Mouse (Mus musculus) forebrain, embryonic 10.5 days (tissue): ENCODE results near the gene Wdr82. TPM values are rescaled to one million over a fixed set of nuclear protein-coding genes. Genes with fewer than 3 reads are reported as not detected.
"Not testable (repeated sequence)": the region's sequence is repeated elsewhere in the genome, so short reads cannot be mapped to it uniquely, and the experiment has no call there.

Experiments
- DNase-seq: peaks from one replicate; pipeline ENCODE4 v3.0.0-alpha.2; 2017; ENCODE audit warnings: low spot score; ENCODE audit errors: extremely low spot score
- H3K27ac ChIP-seq: fragments of 300-500 bp; sonication (generic); 2 replicates; pipeline ENCODE4 v1.5.1; 2016; ENCODE audit warnings: mild to moderate bottlenecking
- H3K27me3 ChIP-seq: fragments of 300-500 bp; sonication (generic); 2 replicates; pipeline ENCODE4 v1.6.1; 2016; ENCODE audit warnings: mild to moderate bottlenecking; ENCODE audit not compliant: poor library complexity, severe bottlenecking
- H3K36me3 ChIP-seq: fragments of 300-500 bp; sonication (generic); replicated peaks from 2 replicates; pipeline ENCODE4 v1.6.1; 2016; ENCODE audit warnings: mild to moderate bottlenecking, moderate library complexity
- H3K4me1 ChIP-seq: fragments of 300-500 bp; sonication (generic); 2 replicates; pipeline ENCODE4 v1.6.1; 2016
- H3K4me3 ChIP-seq: fragments of 300-500 bp; sonication (generic); 2 replicates; pipeline ENCODE4 v1.5.1; 2016; ENCODE audit warnings: mild to moderate bottlenecking, moderate library complexity
- H3K9me3 ChIP-seq: fragments of 300-500 bp; sonication (generic); 2 replicates; pipeline ENCODE4 v1.6.1; 2016; ENCODE audit warnings: mild to moderate bottlenecking, moderate library complexity
- WGBS: fragments of 180-500 bp; shearing (Covaris S2); methylation state at CpG from one replicate; pipeline ENCODE4 v1.1.7; 2016; 5-methylcytosine and 5-hydroxymethylcytosine counted together
- polyA plus RNA-seq: library from polyadenylated mRNA; unstranded; fragments of >200 nt; fragmentation: Nextera tagmentation; extraction: Ambion mirVana; gene quantifications from 2 replicates; pipeline ENCODE4 v1.2.1, GENCODE M21; 2016

Wdr82 gene
- polyA plus RNA-seq, 1 experiment from 2014 or later, result 30.2 TPM

DNA sequence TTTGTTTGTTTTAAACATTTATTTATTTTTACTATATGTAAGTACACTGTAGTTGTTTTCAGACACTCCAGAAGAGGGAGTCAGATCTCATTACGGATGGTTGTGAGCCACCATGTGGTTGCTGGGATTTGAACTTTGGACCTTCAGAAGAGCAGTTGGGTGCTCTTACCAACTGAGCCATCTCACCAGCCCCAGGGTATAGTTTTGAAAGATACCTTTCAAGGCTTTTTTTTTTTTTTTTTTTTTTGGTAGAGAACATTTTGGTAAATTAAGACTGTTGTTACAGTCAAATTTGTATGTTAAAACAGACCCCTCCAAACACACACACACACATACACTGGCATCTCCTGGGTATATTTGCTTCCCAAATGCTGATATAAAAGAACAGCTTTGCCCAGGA lies 1.7 kb upstream of the Wdr82 start:
- not testable (repeated sequence) for H3K27ac ChIP-seq, DNase-seq, H3K4me3 ChIP-seq, H3K9me3 ChIP-seq, H3K27me3 ChIP-seq
- H3K4me1 ChIP-seq, result peaks cover 30% of the 10 kb centered on the region
- 83% methylated on average over 1 of the region's 1 CpGs for WGBS
- peaks cover 11% of the 10 kb centered on the region for H3K36me3 ChIP-seq

DNA sequence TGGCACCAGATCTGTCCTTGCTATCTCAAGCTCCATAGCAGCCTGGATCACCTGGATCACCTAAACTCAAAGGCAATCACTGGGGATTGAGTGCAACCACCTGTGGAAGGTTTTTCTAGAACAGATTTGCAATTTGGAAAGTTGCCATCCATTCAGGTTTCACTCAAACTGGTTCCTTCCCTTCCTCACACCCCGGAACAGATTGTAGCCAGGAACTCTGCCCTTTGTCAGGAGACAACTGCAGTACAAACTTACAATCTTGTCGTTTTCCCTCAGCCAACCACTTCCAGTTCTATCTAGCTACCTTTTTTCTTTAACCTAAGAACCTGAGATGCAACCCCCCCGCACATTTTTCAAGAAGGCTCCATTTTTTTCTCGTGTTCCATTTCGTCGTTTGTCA lies 811 bp upstream of the Wdr82 start:
- Histone ChIP-seq H3K9me3 (no peaks in the 10 kb centered on the region), H3K4me1 (peaks cover 39% of the 10 kb centered on the region), H3K27me3 (peaks cover 9% of the 10 kb centered on the region), H3K4me3 (peak overlapping the region; percentile 94; the same call in 1 of the 2 replicates), H3K27ac (peak overlapping the region; percentile 96; the same call in 1 of the 2 replicates), H3K36me3 (peaks cover 18% of the 10 kb centered on the region)
- DNase-seq, result no peak
- WGBS, result 35% methylated on average over 6 of the region's 6 CpGs

- peak; percentile 56 for DNase-seq
- no peaks in the 10 kb centered on the region for H3K9me3 ChIP-seq
- under 1% methylated on average over 30 of the region's 30 CpGs for WGBS
- H3K36me3 ChIP-seq, result peaks cover 32% of the 10 kb centered on the region
- peaks cover 9% of the 10 kb centered on the region for H3K27me3 ChIP-seq
- peak overlapping the region; percentile 96 for H3K27ac ChIP-seq
- H3K4me3 ChIP-seq, result peak overlapping the region; percentile 94
- H3K4me1 ChIP-seq, result peaks cover 41% of the 10 kb centered on the region
These were observed 824 bp downstream of the Wdr82 start for GRCm38 (mm10) chr9:106171346-106172158.

DNA sequence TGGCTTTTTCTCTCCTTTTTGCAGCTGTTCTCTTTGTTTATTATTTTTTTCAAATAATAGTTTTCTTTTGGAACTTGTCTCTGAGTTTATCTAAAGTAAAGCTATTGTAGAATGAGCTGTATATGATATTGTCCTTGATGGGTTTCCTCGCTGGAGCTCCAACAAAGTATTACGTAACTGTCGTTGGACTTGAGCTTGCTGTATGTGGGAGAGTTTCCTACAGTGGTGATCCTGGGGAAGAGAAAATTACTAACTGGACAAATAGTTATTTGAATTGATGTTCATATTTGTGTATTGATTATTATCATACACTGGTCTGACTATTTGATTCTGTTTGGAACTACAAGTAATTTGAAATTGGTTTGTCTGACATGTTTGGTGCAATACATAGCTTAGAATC lies 1.8 kb downstream of the Wdr82 start:
- H3K27me3 ChIP-seq, result peaks cover 9% of the 10 kb centered on the region
- peaks cover 41% of the 10 kb centered on the region for H3K4me1 ChIP-seq
- DNase-seq, result no peak
- no peaks in the 10 kb centered on the region for H3K9me3 ChIP-seq
- H3K4me3 ChIP-seq, result peak overlapping the region; percentile 94
- peaks cover 42% of the 10 kb centered on the region for H3K36me3 ChIP-seq
- H3K27ac ChIP-seq, result no peak overlapping the region
- 73% methylated on average over 3 of the region's 3 CpGs for WGBS

DNA sequence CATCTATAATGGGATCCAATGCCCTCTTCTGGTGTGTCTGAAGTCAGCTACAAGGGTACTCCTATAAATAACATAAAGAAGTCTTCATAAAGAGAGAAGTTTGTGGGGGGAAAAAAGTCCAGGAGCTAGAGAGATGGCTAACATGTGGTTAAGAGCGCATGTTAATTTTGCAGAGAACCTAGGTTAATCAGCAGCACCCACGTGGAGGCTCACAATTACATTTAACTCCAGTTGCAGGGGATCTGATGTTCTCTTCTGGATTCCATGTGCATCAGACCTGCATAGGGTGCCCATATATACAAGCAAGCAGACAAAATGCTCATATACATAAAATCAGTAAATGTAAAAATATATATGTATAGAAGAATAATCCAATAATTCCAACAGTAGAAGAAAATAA lies 2.6 kb downstream of the Wdr82 start:
- peak overlapping the region; percentile 94 for H3K4me3 ChIP-seq

DNA sequence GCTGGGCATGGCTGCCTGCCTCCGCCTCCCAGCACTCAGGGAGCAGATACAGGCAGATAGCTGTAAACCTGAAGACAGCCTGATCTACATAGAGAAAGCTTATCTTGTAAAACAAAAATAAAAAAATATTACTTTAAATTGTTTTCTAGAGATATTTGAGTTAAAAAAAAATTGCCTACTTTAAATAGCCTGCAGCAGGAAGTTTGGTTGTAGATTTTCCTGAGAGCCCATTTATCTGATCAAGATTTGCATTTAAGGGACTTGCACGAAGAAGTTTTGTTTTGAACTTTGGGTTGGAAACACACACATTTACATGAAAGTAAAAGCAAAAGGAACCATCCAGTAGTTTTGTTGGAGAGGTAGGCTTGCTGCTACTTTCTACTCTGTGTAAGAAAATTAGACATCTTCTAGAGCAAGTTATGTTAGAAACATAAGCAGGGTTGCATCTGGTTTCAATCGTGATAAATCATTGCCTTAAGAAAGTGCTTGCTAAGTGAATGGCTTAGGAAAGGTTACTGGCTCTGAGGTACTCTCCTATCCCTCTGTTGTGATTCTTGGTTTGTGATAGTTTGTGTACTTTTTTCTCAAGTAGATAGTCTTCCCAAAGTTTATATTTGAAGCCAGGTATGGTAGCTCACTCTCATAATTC lies 4.9 kb downstream of the Wdr82 start:
- Histone ChIP-seq H3K27me3 (no peaks in the 10 kb centered on the region), H3K4me1 (peaks cover 33% of the 10 kb centered on the region), H3K4me3 (no peak overlapping the region), H3K27ac (no peak overlapping the region), H3K36me3 (peaks cover 73% of the 10 kb centered on the region), H3K9me3 (no peaks in the 10 kb centered on the region)
- 91% methylated on average over 3 of the region's 3 CpGs for WGBS
- DNase-seq, result no peak

More for the DNA sequence above, 2.6 kb downstream of the Wdr82 start:
- Histone ChIP-seq H3K27ac (no peak overlapping the region), H3K4me1 (peaks cover 41% of the 10 kb centered on the region), H3K27me3 (peaks cover 9% of the 10 kb centered on the region), H3K9me3 (no peaks in the 10 kb centered on the region), H3K36me3 (peaks cover 50% of the 10 kb centered on the region)
- WGBS, result 81% methylated on average over 2 of the region's 2 CpGs
- DNase-seq, result no peak

GRCm38 (mm10) chr9:106176769-106177168 lies 6.0 kb downstream of the Wdr82 start:
- 93% methylated on average over 5 of the region's 5 CpGs for WGBS
- no peak overlapping the region for H3K27ac ChIP-seq
- DNase-seq, result no peak
- H3K4me3 ChIP-seq, result no peak overlapping the region
- no peaks in the 10 kb centered on the region for H3K27me3 ChIP-seq
- no peaks in the 10 kb centered on the region for H3K9me3 ChIP-seq
- peaks cover 84% of the 10 kb centered on the region for H3K36me3 ChIP-seq
- peaks cover 33% of the 10 kb centered on the region for H3K4me1 ChIP-seq

DNA sequence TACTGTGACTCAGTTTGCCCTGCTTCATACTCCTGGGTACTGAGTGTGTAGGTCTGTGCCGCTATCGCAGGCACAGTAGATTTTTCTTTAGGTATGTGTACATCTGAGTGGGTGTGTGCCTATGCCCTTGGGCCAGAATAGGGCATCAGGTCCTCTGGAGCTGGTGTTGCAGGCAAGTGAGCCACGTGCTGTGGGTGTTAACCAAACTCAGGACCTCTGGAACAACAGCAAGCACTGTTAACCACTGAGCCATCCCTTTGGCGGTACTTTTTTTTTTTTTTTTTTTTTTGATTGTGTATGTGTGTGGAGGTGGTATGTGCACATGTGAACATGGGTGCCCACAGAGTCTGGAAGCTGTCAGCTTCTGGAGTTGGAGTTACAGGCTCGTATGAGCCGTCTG lies 7.1 kb downstream of the Wdr82 start:
- Histone ChIP-seq H3K4me3 (no peak overlapping the region), H3K36me3 (peaks cover 93% of the 10 kb centered on the region), H3K4me1 (peaks cover 26% of the 10 kb centered on the region)

DNA sequence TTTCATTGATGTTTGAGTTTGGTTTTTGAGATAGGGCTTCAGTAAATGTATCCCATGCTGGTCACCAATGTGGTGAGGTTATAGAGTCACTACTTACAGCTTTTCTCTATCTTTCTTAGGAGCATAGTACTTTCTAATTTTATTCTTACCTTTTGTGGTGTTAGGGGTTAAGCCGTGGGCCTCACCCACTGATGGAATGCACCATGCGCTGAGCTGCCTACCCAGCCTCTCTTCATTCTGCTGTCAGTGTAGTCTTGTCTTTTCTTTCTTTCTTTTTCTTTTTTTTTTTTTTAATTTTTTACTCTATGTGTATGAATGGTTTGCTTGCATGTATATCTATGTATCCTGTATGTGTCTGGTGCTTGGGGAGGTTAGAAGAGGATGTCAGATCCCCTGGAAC lies 8.7 kb downstream of the Wdr82 start:
- Histone ChIP-seq H3K27me3 (no peaks in the 10 kb centered on the region), H3K4me3 (no peak overlapping the region), H3K4me1 (peaks cover 9% of the 10 kb centered on the region; the same call in 1 of the 2 replicates), H3K36me3 (peaks cover 97% of the 10 kb centered on the region), H3K27ac (no peak overlapping the region), H3K9me3 (no peaks in the 10 kb centered on the region)
- DNase-seq, result no peak
- WGBS, result 98% methylated on average over 2 of the region's 2 CpGs

More for the DNA sequence above, 7.1 kb downstream of the Wdr82 start:
- DNase-seq, result no peak
- H3K27ac ChIP-seq, result no peak overlapping the region
- WGBS, result 94% methylated on average over 6 of the region's 6 CpGs
- H3K9me3 ChIP-seq, result no peaks in the 10 kb centered on the region
- no peaks in the 10 kb centered on the region for H3K27me3 ChIP-seq

DNA sequence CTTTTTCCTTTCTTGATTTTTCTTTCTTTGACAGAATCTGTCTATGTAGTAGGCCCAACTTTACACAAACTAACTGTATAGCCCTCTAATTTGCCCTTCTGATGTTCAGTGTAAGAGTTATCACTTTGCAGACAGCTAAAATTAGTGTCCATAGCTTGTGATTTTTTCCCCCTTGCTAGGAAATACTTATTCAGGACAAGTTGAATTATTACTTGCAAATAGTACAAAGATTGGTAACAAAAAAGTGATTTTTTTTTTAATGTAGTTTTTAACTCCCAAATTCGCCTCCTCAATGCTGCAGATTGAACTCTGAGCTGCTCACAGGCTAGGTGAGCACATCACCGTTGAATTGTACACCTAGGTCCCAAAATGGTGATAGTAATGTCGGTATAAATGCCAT lies 9.2 kb downstream of the Wdr82 start:
- WGBS, result 96% methylated on average over 3 of the region's 3 CpGs
- peaks cover 98% of the 10 kb centered on the region for H3K36me3 ChIP-seq

GRCm38 (mm10) chr9:106182146-106182545 lies 11.4 kb downstream of the Wdr82 start:
- Histone ChIP-seq H3K4me3 (no peak overlapping the region), H3K4me1 (no peaks in the 10 kb centered on the region), H3K36me3 (peaks cover 100% of the 10 kb centered on the region), H3K9me3 (no peaks in the 10 kb centered on the region), H3K27me3 (no peaks in the 10 kb centered on the region), H3K27ac (no peak overlapping the region)
- 96% methylated on average over 4 of the region's 4 CpGs for WGBS
- no peak for DNase-seq

More for the DNA sequence above, 9.2 kb downstream of the Wdr82 start:
- no peak for DNase-seq
- H3K27ac ChIP-seq, result no peak overlapping the region
- peaks cover 4% of the 10 kb centered on the region; the same call in 1 of the 2 replicates for H3K4me1 ChIP-seq
- H3K9me3 ChIP-seq, result no peaks in the 10 kb centered on the region
- H3K27me3 ChIP-seq, result no peaks in the 10 kb centered on the region
- H3K4me3 ChIP-seq, result no peak overlapping the region

GRCm38 (mm10) chr9:106183996-106184395 lies 13.3 kb downstream of the Wdr82 start:
- 95% methylated on average over 5 of the region's 5 CpGs for WGBS
- no peak overlapping the region for H3K4me3 ChIP-seq
- no peaks in the 10 kb centered on the region for H3K9me3 ChIP-seq
- H3K36me3 ChIP-seq, result peaks cover 100% of the 10 kb centered on the region
- no peak overlapping the region for H3K27ac ChIP-seq
- H3K27me3 ChIP-seq, result no peaks in the 10 kb centered on the region
- DNase-seq, result no peak
- no peaks in the 10 kb centered on the region for H3K4me1 ChIP-seq

GRCm38 (mm10) chr9:106191355-106191754 lies 20.6 kb downstream of the Wdr82 start:
- Histone ChIP-seq H3K36me3 (peaks cover 98% of the 10 kb centered on the region), H3K27me3 (no peaks in the 10 kb centered on the region), H3K4me3 (no peak overlapping the region), H3K9me3 (no peaks in the 10 kb centered on the region), H3K27ac (no peak overlapping the region), H3K4me1 (0 out of 2 replicates have a peak, but pooled peaks cover 6% of the 10 kb centered on the region)
- 97% methylated on average over 1 of the region's 1 CpGs for WGBS
- DNase-seq, result no peak
